Mouse (Mus musculus): ENCODE results near the gene Rcvrn.

- TF ChIP-seq CTCF (IDR thresholded peaks at IDR 0.05; ENCODE audit: insufficient read depth, low read length) (no peak), POLR2A (IDR thresholded peaks at IDR 0.05; ENCODE audit: borderline replicate concordance, extremely low read depth, low read depth, low read length) (no peak)
Measured at GRCm38 (mm10) chr11:67651731-67652130, 43.4 kb upstream of the Rcvrn start.

All from lung, adult 2 months (tissue).